Mouse (Mus musculus): ENCODE measurements around the gene Slc30a7.

- TF ChIP-seq CTCF (IDR thresholded peaks at IDR 0.05; ENCODE audit: low read depth) (no peak), EP300 (IDR thresholded peaks at IDR 0.05; ENCODE audit: low read depth) (no peak)
Measured at GRCm38 (mm10) chr3:115974995-115975394, 32.2 kb downstream of the Slc30a7 start.
